Mouse (Mus musculus): ENCODE measurements around the gene Lypd6b.

DNA sequence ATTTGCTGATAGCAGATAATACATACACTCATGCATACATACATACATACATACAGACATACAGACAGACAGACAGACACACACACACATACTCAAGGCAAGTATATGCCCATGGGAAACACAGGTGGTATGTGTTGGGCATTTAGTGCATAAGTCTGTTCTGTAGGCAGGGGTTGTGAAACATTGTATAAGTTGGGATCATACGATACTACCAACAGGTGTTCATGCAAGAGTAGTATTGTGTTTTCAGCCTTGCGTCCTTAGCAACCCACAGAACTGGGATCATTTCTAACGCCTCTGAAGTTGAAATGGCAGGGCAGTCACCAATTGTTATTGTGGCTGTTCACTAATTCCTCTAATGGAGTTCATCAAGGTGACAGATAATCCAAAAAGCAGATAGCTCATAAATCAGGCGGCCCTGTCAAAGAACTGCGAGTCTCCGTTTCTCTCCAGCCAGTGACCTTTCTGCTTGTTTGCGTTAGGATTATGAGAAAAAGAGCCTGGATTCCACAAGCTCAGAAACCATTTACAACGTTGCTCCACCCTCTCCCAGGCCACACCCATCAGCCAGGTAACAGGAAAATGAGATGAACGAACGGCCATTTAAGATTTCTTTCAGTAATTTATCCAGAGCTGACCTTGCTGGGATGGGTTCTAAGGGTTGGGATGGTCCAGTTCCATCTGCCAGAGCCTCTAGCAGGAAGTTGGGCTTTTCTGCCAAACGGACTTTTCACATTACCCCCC, 72.9 kb downstream of the Lypd6b start:
- TF ChIP-seq CTCF (conservative IDR thresholded peaks at IDR 0.05; ENCODE audit: low read length) (no peak), NANOG (IDR thresholded peaks at IDR 0.05; ENCODE audit: borderline replicate concordance, low read length) (no peak), POU5F1 (IDR thresholded peaks at IDR 0.05; ENCODE audit: borderline replicate concordance, low read length) (no peak)
